Mouse (Mus musculus) 3T3-L1 (cell line): ENCODE results near the gene Fam117a.
"Not testable (repeated sequence)": the region's sequence is repeated elsewhere in the genome, so short reads cannot be mapped to it uniquely, and the experiment has no call there.

Source experiments
- DNase-seq: peaks from one replicate; pipeline ENCODE4 v3.0.0-alpha.2; 2015; ENCODE audit warnings: low read depth, low spot score

Fam117a gene

GRCm38 (mm10) chr11:95392708-95393499 lies 56.1 kb downstream of the Fam117a start:
- no peak for DNase-seq

GRCm38 (mm10) chr11:95393500-95393816 lies 56.6 kb downstream of the Fam117a start:
- no peak for DNase-seq

- no peak for DNase-seq
Measured at GRCm38 (mm10) chr11:95394112-95394511, 57.3 kb downstream of the Fam117a start.

DNA sequence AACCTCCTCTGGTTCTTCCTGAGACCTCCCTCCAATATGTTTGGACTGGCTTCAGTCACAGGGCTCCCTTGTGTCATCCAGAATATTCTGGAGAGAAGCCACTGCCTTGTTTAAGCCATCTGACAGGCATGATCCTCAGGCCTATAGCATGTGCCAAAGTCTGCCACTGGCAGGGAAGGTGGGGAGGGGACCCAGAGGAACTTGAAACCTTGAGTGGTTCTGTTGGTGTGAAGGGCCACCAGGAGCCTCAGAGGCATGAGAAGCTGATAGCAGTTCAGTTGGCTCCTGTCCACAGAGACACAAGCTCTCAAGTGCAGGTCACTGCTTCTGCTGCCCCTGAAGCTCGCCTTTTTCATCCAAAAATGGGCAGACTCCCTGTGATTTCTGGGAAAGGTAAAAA lies 59.7 kb downstream of the Fam117a start:
- DNase-seq: no peak

- DNase-seq: peak; percentile 76
Measured at GRCm38 (mm10) chr11:95397843-95398835, 61.3 kb downstream of the Fam117a start.

GRCm38 (mm10) chr11:95399520-95400020 lies 62.8 kb downstream of the Fam117a start:
- no peak for DNase-seq

DNA sequence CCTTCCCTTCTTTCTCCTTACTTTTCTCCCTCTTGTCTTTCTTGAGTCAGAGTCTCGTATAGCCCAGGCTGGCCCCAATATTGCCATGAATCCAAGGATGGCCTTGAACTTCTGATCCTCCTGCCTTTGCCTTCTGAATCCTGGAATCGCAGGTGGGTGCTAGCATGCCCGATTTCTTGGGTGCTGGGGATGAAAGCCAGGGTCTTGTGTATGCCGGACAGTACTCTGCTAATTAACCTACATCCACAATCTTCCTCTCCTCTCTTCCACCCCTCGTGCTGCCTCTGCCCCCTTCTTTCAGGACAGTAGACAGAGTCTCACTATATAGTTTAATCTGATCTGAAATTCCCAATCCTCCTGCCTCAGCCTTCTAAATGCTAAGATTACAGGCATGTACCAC lies 64.8 kb downstream of the Fam117a start:
- no peak for DNase-seq

GRCm38 (mm10) chr11:95402196-95402595 lies 65.4 kb downstream of the Fam117a start:
- DNase-seq: peak; percentile 16

DNA sequence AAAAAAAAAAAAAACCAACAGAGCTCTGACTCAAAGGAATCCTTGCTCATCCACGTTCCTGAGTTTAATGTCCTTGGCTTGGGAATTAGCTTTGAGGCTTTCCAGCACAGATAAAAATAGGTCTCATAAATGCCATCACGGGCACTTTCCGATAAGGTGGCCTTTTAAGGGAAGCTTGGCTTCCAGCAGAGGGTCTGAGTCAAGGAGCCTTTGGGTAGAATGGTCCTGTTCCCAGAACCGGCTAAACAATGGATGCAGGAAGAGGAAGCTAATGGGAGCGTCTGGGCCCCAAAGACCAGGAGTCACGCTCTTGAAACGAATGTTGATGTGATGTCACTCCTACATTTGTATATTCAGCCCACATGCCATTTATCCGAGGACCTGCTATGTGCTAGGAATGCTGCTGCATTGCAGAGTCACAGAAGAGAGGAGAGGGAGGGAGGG lies 65.9 kb downstream of the Fam117a start:
- DNase-seq: peak; percentile 48

DNA sequence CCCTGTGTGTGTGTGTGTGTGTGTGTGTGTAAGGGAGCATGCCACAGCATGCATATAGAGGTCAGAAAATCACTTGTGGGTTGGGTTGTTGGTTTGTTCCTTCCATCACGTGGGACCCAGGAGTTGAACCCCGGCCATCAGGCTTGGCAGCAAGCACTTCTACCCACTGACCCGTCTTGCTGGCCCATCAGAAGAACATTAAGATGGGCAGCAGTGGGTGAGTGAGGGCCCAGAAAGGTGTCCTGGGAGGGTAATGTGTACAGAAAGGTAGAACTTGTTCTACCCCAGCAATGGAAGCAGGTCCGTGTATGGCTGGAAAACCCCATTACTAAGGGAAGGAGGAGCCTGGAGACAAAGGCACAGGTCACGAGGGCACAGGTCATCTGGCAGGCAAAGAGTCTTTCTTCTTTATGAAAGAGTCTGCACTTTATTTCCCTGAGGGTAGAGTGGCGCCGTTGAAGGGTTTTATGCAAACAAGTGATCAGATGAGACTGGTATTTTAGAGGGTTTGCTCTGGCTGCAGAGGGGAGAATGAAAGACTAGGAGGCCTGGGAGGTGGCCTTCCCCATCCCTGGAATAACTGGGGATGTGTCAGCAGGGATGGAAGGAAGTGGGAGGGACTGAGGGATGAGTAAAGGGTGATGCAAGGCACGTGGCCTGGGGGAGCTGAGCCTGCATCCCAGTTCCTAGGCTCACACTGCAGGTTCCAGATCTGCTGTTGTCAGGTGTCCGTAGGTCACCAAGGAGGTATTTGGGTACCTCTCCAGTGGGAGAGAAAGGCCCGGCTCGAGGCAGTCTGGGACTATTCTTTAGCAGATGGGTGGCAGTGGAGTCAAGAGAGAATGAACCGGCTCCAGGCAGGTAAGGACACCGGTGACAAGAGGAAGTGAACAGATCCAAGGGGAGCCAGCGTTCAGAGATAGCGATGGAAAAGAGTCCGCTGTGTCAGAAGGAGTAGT lies 66.8 kb downstream of the Fam117a start:
- DNase-seq: peak; percentile 81

- peak; percentile 28 for DNase-seq
Measured at GRCm38 (mm10) chr11:95405771-95406170, 69.0 kb downstream of the Fam117a start.

- DNase-seq: not testable (repeated sequence)
Measured at GRCm38 (mm10) chr11:95406398-95406797, 69.6 kb downstream of the Fam117a start.

DNA sequence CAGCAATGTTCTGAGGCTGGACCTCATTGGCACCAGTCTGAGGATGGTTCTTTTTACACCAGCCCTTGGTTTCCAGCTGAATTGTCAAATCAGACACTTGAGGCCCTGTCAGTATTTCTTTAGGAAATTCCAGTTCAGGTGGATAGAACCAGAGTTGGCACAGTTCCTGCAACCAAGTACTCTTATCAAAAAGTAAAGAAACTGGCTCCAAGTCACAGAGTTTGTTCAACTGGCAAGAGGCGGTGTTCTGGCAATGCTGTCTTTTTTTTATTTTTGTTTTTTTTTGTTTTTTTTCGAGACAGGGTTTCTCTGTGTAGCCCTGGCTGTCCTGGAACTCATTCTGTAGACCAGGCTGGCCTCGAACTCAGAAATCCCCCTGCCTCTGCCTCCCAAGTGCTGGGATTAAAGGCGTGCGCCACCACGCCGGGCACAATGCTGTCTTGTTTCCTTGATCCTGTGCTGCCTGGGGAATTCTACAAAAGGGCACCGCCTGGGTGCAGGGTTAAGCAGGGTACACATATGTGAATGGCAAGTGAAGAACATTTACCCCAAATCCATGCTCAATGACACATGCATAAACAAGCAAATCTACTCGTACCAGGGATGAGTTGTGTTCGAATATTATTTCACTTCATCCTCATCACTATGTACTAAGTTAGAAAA lies 72.8 kb downstream of the Fam117a start:
- DNase-seq: no peak

GRCm38 (mm10) chr11:95411453-95412013 lies 74.7 kb downstream of the Fam117a start:
- DNase-seq: no peak

DNA sequence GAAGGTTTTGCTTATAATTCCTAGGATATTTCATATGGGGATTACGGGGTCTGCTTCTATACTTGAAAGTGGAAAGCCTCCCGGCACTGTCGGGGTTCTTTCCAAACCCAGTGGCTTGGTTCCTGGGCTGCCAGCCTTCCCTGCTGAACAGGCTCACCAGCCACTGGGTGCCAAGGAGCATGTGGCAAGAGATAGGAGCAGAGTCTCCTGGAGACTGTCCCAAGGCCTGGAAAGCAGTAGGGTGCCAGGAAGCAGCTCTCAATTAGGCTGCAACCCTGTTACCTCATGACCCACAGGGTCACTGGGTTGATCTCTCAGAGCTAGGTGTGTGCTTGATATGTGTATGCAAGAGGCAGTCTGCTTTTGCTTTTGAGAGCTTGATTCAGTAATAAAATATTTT lies 75.8 kb downstream of the Fam117a start:
- no peak for DNase-seq

DNA sequence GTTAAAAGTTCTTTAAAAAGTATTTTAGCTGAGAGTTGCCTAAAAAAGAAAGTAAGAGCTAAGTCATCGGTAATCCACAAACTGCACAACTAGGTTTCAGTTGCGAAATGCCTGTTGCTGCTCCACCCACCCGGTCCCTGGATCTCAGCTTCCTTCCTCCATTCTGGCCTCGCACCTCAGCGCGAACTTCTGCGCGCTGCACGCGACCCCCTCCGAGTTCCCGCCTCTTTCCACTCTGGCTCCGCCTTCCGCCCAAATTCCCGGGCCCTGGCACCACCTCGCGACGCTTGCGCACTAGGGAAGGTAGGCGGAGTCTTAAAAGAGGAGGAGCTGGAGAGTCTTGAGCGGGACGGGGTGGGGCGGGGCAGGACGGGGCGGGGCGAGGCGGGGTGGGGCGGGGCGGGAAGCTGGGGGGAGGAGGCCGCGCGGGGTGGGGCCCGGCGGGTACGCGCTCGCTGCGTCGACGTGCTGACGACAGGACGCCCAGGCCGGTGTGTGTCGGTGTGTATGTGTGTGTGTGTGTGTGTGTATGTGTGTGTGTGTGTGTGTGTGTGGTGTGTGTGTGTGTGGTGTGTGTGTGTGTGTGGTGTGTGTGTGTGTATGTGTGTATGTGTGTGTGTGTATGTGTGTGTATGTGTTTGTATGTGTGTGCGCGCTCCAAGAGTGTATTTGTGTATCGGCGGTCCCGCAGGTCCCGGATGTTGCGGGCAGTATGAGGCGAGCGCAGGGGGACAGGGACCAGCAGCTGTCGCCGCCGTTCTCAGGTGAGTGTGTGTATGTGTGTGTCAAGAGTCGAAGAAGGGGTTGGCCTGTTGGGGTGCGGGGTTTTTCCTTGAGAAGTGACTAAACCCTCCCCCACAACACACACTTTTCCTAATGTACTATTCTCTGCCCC lies 77.1 kb downstream of the Fam117a start, which contains the start of gene Spop:
Gene Spop, plus strand, starts transcription at position 440 of the 895 bp plus-strand sequence.
- peak; percentile 91 for DNase-seq

- peak; percentile 99 for DNase-seq
Measured at GRCm38 (mm10) chr11:95414536-95415161, 77.8 kb downstream of the Fam117a start.

DNA sequence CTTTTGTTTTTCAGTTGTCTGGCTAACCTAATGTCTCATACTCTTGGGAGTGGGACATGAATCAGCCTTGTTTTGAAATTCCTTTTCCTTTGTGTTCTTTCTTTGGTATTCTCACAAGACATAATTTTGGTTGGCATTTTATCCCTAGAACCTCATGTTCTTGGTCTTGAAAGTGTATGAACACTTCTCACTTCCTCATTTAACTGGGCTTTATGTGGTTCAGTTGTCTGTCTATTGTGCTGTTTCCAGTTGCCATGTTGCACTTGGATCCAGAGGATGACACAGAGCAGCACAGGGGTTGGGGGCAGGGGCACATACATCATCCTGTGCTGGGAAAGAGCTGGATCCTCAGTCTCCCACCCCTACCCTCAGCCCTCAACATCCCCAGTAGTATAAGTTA lies 79.1 kb downstream of the Fam117a start:
- DNase-seq: peak; percentile 49

DNA sequence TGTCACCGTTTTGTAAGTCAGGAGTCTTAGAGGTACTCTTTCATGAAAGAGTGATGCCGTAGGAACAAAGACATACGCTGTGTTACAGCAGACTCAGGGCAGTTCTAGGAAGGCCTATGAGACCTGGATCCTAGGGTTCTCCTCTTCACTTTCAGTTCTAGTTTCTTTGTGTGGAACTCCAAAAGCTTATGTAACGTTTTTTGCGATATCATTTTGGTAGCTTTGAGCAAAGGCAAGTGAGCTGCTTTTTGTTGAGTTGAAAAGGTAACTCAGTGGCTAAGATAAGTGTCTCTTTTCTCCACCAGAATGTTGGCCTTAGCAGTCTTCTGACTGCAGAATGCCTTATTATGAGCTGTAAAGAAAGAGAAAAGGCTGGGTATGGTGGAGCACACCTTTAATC lies 80.5 kb downstream of the Fam117a start:
- DNase-seq: no peak
